Mouse (Mus musculus) sigmoid colon, adult 10 weeks (tissue): ENCODE results near the gene Cxcr3. TPM values are rescaled to one million over a fixed set of nuclear protein-coding genes. Genes with fewer than 3 reads are reported as not detected.

Source experiments
- polyA plus RNA-seq: library from polyadenylated mRNA; stranded (reverse); fragments of 350-450 nt; fragmentation: Illumina TruSeq; extraction: RNeasy Lipid Tissue Mini Kit (QIAGEN cat#74804); gene quantifications from one replicate; pipeline ENCODE4 v1.2.3, GENCODE M21; 2014; ENCODE audit warnings: low read depth, low replicate concordance

Cxcr3 gene
- polyA plus RNA-seq: not detected

DNA sequence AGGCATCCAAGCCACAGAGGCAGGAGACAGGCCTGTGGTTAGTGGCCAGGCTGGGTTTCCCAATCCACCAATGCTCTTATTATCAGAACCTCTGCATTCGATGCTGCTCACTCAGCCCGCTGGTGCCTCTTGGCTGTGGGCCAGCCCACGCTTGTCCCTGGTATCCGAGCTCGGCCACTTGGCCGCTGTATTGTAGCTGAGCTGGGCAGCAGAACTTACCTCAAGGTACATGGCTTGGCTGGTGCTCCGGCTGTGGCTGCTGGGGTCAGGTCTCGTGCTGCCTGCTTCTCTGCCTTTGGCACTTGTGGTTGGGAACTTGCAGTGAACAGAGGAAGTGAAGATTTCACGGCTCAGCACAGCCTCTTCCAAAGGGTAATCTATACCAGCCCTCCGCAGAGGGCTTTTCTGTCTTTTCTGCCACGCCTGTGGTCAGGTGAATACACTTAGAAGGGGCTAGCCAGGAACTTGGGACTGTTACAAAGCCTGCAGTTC is at the start of gene Cxcr3:
Gene Cxcr3 (minus strand): TSS at position 442 of the 492 bp plus-strand sequence.

Other genes with a start within 250 kb of the Cxcr3 start
- gene Taf1, start 201.5 kb downstream of the Cxcr3 start, polyA plus RNA-seq: 77.6 TPM
- 515 TPM for gene Ogt, start 94.2 kb downstream of the Cxcr3 start, polyA plus RNA-seq
- gene Gm4779, start 60.2 kb upstream of the Cxcr3 start, polyA plus RNA-seq: not detected
- gene 8030474K03Rik, start 60.4 kb upstream of the Cxcr3 start, polyA plus RNA-seq: not detected
- gene Nhsl2, start 115.1 kb upstream of the Cxcr3 start, polyA plus RNA-seq: 3.2 TPM